Comparison of ENCODE assay signal across 20 mouse cellular contexts in the genomic region with DNA sequence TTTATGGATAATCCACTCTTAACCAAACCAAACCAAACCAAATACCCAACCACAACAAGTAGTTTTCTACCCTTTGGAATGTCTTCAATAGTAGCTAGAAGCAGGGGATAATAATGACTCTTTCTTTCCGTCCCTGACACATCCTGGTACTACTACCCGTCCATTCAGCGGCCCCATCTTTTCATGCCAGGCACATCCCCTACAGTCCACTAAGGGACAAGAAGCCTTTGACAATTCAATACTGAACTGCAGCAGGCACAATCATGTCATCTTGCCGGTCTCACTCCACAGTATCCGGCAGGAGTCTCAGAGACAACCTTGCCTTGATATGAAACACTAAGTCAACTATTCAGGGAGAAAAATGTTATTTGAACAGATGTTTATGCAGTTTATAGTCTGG. TPM values are rescaled to one million over a fixed set of nuclear protein-coding genes. Genes with fewer than 3 reads are reported as not detected.
DNase-seq lines count a peak whose midpoint lies in the region; ATAC-seq and TF ChIP-seq lines count a peak whose summit lies in the region.
"Had no signal": no experiment of that assay in that cellular context is flagged by ENCODE, and none has a peak within 500 bp of the region (broad histone marks: within the 10 kb centered on the region; RNA-seq: fewer than 3 reads in every experiment).

No protein-coding gene starts in this region.

- ATAC-seq in hindbrain, embryonic 16.5 days: peak; percentile 83
- no peak for ATAC-seq in hindbrain, embryonic 11.5 days (ENCODE audit: low FRiP score)
- ATAC-seq: forebrain, embryonic 13.5 days had no signal

- H3K36me3 ChIP-seq in hindbrain, embryonic 16.5 days (ENCODE audit: control insufficient read depth, insufficient read depth, low read length): peaks cover 13% of the 10 kb centered on the region
- no peaks in the 10 kb centered on the region for H3K36me3 ChIP-seq in hindbrain, embryonic 11.5 days (ENCODE audit: control insufficient read depth, insufficient read depth, low read length)
- H3K36me3 ChIP-seq: limb, embryonic 10.5 days; midbrain, embryonic 12.5 days had no signal

- no peak for TF ChIP-seq CTCF in cortical plate, adult 2 months (IDR thresholded peaks at IDR 0.05; ENCODE audit: extremely low read depth, insufficient read depth, low read length)

- no peaks in the 10 kb centered on the region for H3K9me3 ChIP-seq in hindbrain, embryonic 16.5 days (ENCODE audit: control insufficient read depth, low read length)
- H3K9me3 ChIP-seq in hindbrain, embryonic 11.5 days (ENCODE audit: control insufficient read depth, low read length): no peaks in the 10 kb centered on the region
- H3K9me3 ChIP-seq: forebrain, embryonic 13.5 days; heart, embryonic 13.5 days; limb, embryonic 10.5 days; midbrain, embryonic 12.5 days had no signal

- no peak for TF ChIP-seq POLR2A in cortical plate, adult 2 months (IDR thresholded peaks at IDR 0.05; ENCODE audit: extremely low read depth, insufficient read depth, low read length)

- H3K27me3 ChIP-seq in hindbrain, embryonic 16.5 days (replicated peaks; ENCODE audit: control insufficient read depth, insufficient read depth, low read length): no peaks in the 10 kb centered on the region
- H3K27me3 ChIP-seq in hindbrain, embryonic 11.5 days (ENCODE audit: control insufficient read depth, insufficient read depth, low read length): no peaks in the 10 kb centered on the region
- H3K27me3 ChIP-seq: midbrain, embryonic 12.5 days had no signal

- WGBS in hindbrain, embryonic 16.5 days: 69% methylated on average over 5 of the region's 5 CpGs
- WGBS in hindbrain, embryonic 11.5 days: 85% methylated on average over 5 of the region's 5 CpGs

- H3K4me3 ChIP-seq in hindbrain, embryonic 16.5 days (ENCODE audit: low read length): no peak overlapping the region
- no peak overlapping the region for H3K4me3 ChIP-seq in hindbrain, embryonic 11.5 days (ENCODE audit: low read depth, low read length)
- no peak overlapping the region for H3K4me3 ChIP-seq in cortical plate, adult 2 months (ENCODE audit: insufficient read depth, low read length)
- H3K4me3 ChIP-seq: forebrain, embryonic 13.5 days; gastrocnemius, adult 2 months; heart, embryonic 13.5 days; limb, embryonic 10.5 days; midbrain, embryonic 12.5 days had no signal

- no peak for DNase-seq in hindbrain, embryonic 11.5 days (ENCODE audit: low spot score)
- peak; percentile 24 to 56 for DNase-seq in left cerebral cortex, postnatal 25 days (ENCODE audit: low spot score in 2 of 2)
- DNase-seq in left cerebral cortex, postnatal 10 days (ENCODE audit: extremely low spot score in 1 of 2, low spot score in 2 of 2): no peak
- peak; percentile 44 for DNase-seq in layer of hippocampus, adult 9-10 months (ENCODE audit: low spot score)
- no peak for DNase-seq in spleen, postnatal 36 days (ENCODE audit: low spot score in 2 of 2)
- DNase-seq: adrenal gland, postnatal 25 days; cerebellum, postnatal 25 days; gastrocnemius, adult 2 months; heart, postnatal 4 days; kidney, adult 9 months; lung, adult 2 months; lung, postnatal 4 days had no signal

- H3K4me2 ChIP-seq in hindbrain, embryonic 16.5 days (ENCODE audit: low read length): no peak overlapping the region
- no peak overlapping the region for H3K4me2 ChIP-seq in hindbrain, embryonic 11.5 days (replicated peaks; ENCODE audit: low read depth, low read length)
- H3K4me2 ChIP-seq: forebrain, embryonic 13.5 days; heart, embryonic 13.5 days; liver, embryonic 11.5 days; midbrain, embryonic 12.5 days had no signal

- no peak overlapping the region for H3K9ac ChIP-seq in hindbrain, embryonic 16.5 days (ENCODE audit: low read depth, low read length)
- no peak overlapping the region for H3K9ac ChIP-seq in hindbrain, embryonic 11.5 days (ENCODE audit: low read depth, low read length)
- H3K9ac ChIP-seq: forebrain, embryonic 13.5 days; heart, embryonic 13.5 days; midbrain, embryonic 12.5 days had no signal

- no peak overlapping the region; the same call in 1 of the 2 replicates for H3K27ac ChIP-seq in hindbrain, embryonic 16.5 days (ENCODE audit: low read depth, low read length)
- no peak overlapping the region for H3K27ac ChIP-seq in hindbrain, embryonic 11.5 days (ENCODE audit: low read depth, low read length)
- H3K27ac ChIP-seq in cortical plate, adult 2 months (ENCODE audit: insufficient read depth, low read length): 0 out of 2 replicates have a peak overlapping the region, but pooled peaks have one; percentile 90
- H3K27ac ChIP-seq: forebrain, embryonic 13.5 days; gastrocnemius, adult 2 months; heart, embryonic 13.5 days; limb, embryonic 10.5 days; midbrain, embryonic 12.5 days; stomach, postnatal 0 days had no signal

- intact Hi-C loops in left cerebral cortex, postnatal 25 days (cut with DNase I): no loop called here
- intact Hi-C loops in left cerebral cortex, postnatal 10 days (cut with DNase I): no loop called here

- peaks cover 3% of the 10 kb centered on the region; the same call in 1 of the 2 replicates for H3K4me1 ChIP-seq in hindbrain, embryonic 16.5 days (ENCODE audit: control insufficient read depth, insufficient read depth, low read depth, low read length)
- H3K4me1 ChIP-seq in hindbrain, embryonic 11.5 days (replicated peaks; ENCODE audit: control insufficient read depth, insufficient read depth, low read length): no peaks in the 10 kb centered on the region
- H3K4me1 ChIP-seq in cortical plate, adult 2 months (ENCODE audit: control insufficient read depth, insufficient read depth, low read length): no peaks in the 10 kb centered on the region
- H3K4me1 ChIP-seq: midbrain, embryonic 12.5 days had no signal

RNA-seq across cellular contexts. Expression of a gene that starts 5.3 kb away (rescaled TPM):
- 59.9 and 61.8 TPM in 2 replicates for polyA plus RNA-seq in hindbrain, embryonic 16.5 days (2015; fragmentation: Nextera tagmentation; extraction: Ambion mirVana)
- 16.0 and 17.7 TPM in 2 replicates for polyA plus RNA-seq in hindbrain, embryonic 11.5 days (2014; fragmentation: Nextera tagmentation; extraction: Ambion mirVana)
- total RNA-seq in left cerebral cortex, postnatal 25 days (2021): 10 to 100 TPM; 53.7 to 55.2 TPM
- total RNA-seq in left cerebral cortex, postnatal 10 days (2021): 10 to 100 TPM; 64.7 to 71.5 TPM
- polyA plus RNA-seq in cortical plate, adult 2 months (2012; rRNA removed): 118 and 140 TPM in 2 replicates

RNA-seq across cellular contexts. Expression of a gene that starts 31.0 kb away (rescaled TPM):
- 0.69 and 0.91 TPM in 2 replicates for polyA plus RNA-seq in hindbrain, embryonic 16.5 days (2015; fragmentation: Nextera tagmentation; extraction: Ambion mirVana)
- 0.59 TPM in 1 of 2 replicates, not detected in the other for polyA plus RNA-seq in hindbrain, embryonic 11.5 days (2014; fragmentation: Nextera tagmentation; extraction: Ambion mirVana)
- not detected for total RNA-seq in left cerebral cortex, postnatal 25 days (2021)
- under 1 TPM in 1 of 2 experiments, not detected in 1; 0.99 TPM for total RNA-seq in left cerebral cortex, postnatal 10 days (2021)
- polyA plus RNA-seq in cortical plate, adult 2 months (2012; rRNA removed): 0.51 and 0.75 TPM in 2 replicates
- polyA plus RNA-seq: forebrain, embryonic 13.5 days; liver, embryonic 11.5 days had no signal

Comparison
In these comparisons a context has a peak if more than half of its experiments do, and no peak if none do; other contexts are left out.
1. DNase-seq: peak in left cerebral cortex, postnatal 25 days (2 of 2) and layer of hippocampus, adult 9-10 months (single experiment); none in hindbrain, embryonic 11.5 days (single experiment), left cerebral cortex, postnatal 10 days (0 of 2) and spleen, postnatal 36 days (0 of 2).